Mouse (Mus musculus) thymus, postnatal 4 days (tissue): ENCODE measurements around the gene Smim20.

Experiments
- DNase-seq: peaks from one replicate; pipeline ENCODE4 v3.0.0; 2021

The Smim20 gene

GRCm38 (mm10) chr5:53268095-53268692, 1.3 kb downstream of the Smim20 start:
- DNase-seq, result no peak

DNA sequence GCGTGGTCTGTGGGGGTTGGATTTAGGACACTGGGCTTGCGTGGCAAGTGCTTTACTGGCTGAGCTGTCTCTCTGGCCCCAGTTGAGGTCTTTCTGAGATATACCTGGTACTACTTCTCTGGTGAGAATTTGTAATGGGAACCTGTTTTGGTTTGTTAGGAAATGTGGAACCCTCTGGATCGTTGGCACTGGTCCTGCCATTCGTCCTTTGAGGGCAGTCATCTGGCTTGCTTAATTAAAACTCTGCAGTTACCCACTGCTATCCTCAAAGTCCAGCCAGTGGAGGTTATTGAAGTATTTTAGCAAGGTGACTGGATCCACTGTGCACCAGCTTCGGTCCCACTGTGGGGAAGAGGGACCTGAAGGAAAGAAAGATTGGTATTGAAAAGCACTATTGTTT, 2.9 kb downstream of the Smim20 start:
- DNase-seq, result no peak

- no peak for DNase-seq
Measured at GRCm38 (mm10) chr5:53270947-53271711, 4.2 kb downstream of the Smim20 start.

GRCm38 (mm10) chr5:53272626-53273025, 5.7 kb downstream of the Smim20 start:
- DNase-seq, result no peak

GRCm38 (mm10) chr5:53273699-53274430, 7.0 kb downstream of the Smim20 start:
- peak; percentile 56 for DNase-seq

DNA sequence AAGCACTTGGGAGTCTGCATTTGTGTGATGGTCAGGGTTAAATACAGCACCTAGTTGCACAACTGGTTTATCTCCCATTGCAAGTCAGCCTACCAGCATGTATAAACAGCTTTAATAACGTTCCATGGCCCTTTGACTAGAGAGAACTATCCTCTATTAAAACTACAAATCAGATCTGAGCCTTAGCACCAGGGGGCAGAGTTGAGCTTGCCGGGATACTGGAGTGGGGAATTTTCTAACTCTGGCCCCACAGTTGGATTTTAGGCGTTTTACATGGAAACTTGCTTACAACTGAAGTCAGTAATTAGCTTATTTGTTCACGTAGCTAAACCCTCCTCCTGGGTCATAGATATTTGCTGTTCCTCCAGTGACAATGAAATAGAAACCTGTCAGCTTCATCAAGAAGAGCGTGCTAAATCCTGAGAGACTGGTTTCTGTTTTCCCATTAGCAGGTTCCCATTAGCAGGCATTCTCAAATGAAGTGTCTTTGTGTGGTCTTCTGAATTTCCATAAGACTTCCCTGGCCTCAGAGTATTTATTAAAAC, 8.0 kb downstream of the Smim20 start:
- DNase-seq, result peak; percentile 31

GRCm38 (mm10) chr5:53275376-53275775, 8.5 kb downstream of the Smim20 start:
- no peak for DNase-seq

DNA sequence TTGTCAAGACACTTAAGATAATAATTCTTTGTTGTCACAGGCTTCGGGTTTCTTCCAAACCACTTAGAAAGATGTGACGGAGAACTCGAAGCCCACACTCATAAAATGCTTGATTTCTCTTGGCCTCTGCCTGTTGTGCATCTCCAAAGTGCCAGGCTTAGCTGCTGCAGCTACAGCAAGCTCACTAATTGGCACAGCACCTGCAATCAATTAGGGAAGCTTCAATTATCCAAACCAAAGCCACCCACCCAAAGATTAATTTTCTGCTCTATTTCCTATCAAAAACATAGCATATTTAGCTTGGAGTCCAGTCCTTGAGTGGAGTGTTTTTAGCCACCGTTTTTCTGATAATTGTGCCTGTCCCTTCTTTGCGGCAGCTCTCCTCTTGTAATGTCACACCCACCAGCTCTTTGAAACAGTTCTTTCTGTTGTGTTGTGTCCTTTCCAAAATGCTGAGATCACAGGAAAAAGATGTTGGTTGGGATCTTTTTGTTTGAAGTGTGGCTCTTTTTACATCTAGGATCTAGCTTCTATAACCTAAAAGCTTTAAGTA, 9.7 kb downstream of the Smim20 start:
- no peak for DNase-seq

DNA sequence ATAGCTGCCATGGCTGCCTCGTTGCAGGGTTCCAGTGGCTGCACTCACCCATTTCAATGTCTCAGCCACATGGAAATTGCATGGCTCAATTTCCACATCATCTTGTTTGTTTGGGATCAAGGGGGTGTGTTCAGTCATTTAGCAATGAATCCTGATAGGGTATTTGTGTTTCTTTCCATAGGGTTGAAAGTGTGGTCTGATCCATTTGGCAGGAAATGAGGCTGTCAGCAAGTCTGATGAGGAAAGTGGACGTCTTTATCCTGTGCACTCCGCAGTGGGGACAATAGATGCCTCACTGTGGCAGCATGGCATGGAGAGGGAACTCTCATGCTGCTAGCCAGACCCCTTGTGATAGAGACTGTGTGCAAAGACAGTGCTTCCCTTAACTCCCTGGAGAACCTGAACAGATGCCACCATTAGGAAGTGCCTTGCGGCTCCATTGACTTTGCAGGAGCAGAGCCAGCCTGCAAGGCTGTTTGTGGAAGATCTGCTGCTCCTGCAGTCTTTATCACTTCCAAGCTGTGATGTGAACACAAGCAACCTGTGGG, 10.9 kb downstream of the Smim20 start:
- no peak for DNase-seq

DNA sequence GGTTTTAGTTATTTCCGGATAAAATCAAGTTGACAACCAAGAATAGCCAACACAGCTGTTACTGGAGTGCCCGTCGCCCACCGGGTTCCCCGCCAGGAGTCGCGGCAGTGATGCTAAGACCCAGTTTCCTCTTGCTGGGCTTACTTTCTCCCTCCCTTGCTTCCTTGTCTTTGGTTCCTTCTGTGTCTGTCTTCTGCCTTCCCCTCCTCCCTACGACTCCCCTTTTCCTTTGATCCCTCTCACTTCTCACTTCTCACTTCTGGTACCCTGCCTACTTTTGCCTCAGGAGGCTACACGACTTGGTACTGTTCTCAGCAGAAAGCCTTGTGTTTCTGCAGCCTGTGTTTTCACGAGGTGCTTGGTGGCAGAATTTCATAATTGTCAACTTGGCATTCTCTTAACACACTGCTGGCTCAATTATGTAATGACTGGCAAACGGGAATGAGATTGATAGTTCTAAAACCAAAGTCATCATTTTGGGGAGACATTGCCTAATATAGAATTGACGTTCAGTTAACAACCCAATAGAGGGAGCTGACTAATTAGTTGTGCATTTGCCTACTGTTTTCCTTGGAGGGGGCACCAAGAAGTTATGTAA, 12.4 kb downstream of the Smim20 start:
- DNase-seq, result no peak

GRCm38 (mm10) chr5:53282487-53282886, 15.6 kb downstream of the Smim20 start:
- DNase-seq, result no peak

DNA sequence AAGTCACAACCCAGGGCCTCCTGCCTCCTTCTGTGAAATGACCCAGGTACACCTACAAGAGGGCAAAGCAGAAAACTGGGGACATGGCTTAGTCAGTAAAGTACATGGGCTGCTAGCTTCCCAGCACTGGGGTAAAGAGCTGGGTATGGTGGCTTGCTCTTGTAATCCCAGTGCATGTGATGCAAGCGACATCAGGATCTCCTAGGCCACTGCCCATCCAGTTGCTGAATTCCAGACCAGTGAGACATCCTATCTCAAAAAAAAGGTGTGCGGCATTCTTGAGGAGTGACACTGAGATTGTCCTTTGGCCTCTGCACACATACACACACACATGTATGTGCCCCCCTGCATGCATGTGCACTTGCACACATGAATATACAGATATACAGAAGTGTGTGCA, 19.5 kb downstream of the Smim20 start:
- DNase-seq, result no peak

DNA sequence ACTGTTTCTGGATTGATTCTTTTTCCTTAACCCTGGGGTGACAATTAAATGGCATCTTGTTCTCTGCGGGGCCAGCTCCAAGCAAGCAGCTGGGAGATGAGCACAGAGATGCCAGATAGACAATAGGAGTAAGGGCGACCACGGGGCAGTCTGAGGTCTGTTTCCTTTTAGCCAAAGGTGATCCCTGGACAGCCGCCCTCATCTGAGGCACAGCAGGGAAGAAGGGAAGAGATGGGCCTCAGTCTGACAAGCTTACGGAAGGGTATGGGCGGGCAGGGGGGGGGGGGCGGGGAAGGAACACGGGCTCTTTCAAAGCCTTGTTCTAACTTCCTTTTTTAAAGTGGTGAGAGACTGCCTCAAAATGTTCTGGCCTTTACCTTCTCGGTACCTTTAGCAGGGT, 22.6 kb downstream of the Smim20 start:
- no peak for DNase-seq

GRCm38 (mm10) chr5:53294627-53295026, 27.7 kb downstream of the Smim20 start:
- no peak for DNase-seq

DNA sequence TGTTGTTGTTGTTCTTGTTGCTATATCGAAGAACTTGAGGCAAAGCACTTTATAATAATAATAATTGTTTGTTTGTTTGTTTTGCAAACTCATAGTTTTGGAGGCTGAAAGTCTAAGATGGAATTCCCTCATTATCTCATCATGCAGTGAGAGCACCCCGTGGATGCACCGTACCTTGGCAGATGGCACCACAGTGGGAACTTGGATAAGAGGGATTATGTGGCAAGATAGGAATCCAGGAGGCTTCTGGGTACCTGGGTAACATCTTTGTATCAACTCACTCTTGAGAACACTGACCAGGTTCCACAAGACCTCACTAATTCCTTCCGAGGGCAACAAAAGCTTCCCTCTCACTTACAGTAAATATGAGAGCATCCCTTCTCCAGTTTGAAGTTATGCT, 30.1 kb downstream of the Smim20 start:
- DNase-seq, result no peak

- no peak for DNase-seq
Measured at GRCm38 (mm10) chr5:53301496-53301895, 34.6 kb downstream of the Smim20 start.

- DNase-seq, result no peak
Measured at GRCm38 (mm10) chr5:53302895-53303670, 36.2 kb downstream of the Smim20 start.

- DNase-seq, result no peak
Measured at GRCm38 (mm10) chr5:53303941-53304340, 37.1 kb downstream of the Smim20 start.

DNA sequence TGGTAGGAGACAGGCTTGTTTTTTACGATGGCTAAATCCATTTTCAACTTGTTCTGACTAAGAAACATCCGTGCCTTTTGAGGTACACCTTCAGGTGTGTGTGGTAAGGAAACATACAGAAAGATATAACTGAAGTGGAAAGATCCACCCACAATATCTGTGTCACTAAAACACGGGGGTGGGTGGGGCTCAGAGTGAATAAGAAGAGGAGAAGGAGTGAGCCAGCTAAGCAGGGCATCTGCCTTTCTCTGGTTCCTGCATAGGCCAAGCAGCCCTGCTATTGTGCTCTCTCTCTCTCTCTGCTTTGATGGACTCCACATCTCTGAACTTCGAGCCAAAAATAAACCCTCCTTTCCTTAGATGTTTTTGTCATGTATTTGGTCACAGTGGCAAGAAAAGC, 38.1 kb downstream of the Smim20 start:
- no peak for DNase-seq

DNA sequence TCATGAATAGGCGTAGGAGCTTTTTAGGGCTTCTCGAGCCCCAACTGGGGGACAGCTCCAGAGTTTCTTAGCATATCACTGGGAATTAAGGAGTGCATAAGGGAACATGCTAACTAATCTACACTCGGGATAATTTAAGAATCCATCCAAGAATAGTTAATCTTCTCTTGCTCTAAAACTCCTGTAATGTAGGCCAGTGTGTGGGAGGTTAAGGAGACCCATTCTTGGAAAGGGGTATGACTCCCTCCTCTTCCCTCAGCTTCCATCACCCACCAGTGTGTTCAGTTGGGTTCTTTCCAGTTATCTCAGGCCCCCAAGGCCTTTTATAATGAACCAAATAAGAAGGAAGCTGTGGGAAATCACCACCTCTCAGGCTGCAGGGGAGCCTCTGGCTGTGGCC, 40.0 kb downstream of the Smim20 start:
- no peak for DNase-seq

GRCm38 (mm10) chr5:53307437-53307836, 40.6 kb downstream of the Smim20 start:
- no peak for DNase-seq
